In genomic region chr7:63926492-63926891, GRCm38 (mm10) we compare ENCODE assay signal across 12 mouse cellular contexts. TPM values are rescaled to one million over a fixed set of nuclear protein-coding genes. Genes with fewer than 3 reads are reported as not detected.
DNase-seq lines count a peak whose midpoint lies in the region; ATAC-seq and TF ChIP-seq lines count a peak whose summit lies in the region.
"Had no signal": no experiment of that assay in that cellular context is flagged by ENCODE, and none has a peak within 500 bp of the region (broad histone marks: within the 10 kb centered on the region; RNA-seq: fewer than 3 reads in every experiment).

No protein-coding gene starts in this region.

- no peak for DNase-seq in cerebellum, postnatal 4 days (ENCODE audit: low spot score in 2 of 2)
- DNase-seq in kidney, adult 18-20 months = peak; percentile 18
- DNase-seq in kidney, postnatal 14 days = no peak
- DNase-seq in spleen, adult 2 months (ENCODE audit: low read depth in 1 of 2, low spot score in 2 of 2) = no peak
- DNase-seq in spleen, postnatal 4 days (ENCODE audit: low spot score in 2 of 2) = no peak
- DNase-seq in right cerebral cortex, postnatal 14 days = no peak
- no peak for DNase-seq in adrenal gland, postnatal 4 days (ENCODE audit: low spot score in 2 of 2)

- TF ChIP-seq CTCF in spleen, adult 2 months (IDR thresholded peaks at IDR 0.05; ENCODE audit: extremely low read depth, insufficient read depth, insufficient read length, insufficient replicate concordance) = no peak

- H3K4me1 ChIP-seq in spleen, adult 2 months (ENCODE audit: control insufficient read depth, insufficient read depth, insufficient read length) = peaks cover 53% of the 10 kb centered on the region

- no peaks in the 10 kb centered on the region for H3K36me3 ChIP-seq in spleen, adult 2 months (ENCODE audit: control insufficient read depth, insufficient read depth, low read length)
- H3K36me3 ChIP-seq: lung, embryonic 15.5 days had no signal

- peak overlapping the region; percentile 20; the same call in 1 of the 2 replicates for H3K27ac ChIP-seq in spleen, adult 2 months (ENCODE audit: insufficient read depth, low read length)

- ATAC-seq in cerebellum, adult (ENCODE audit: insufficient number of reproducible peaks, low FRiP score, low TSS enrichment) = peak; percentile 60; the same call in 1 of the 2 replicates

- H3K4me3 ChIP-seq in spleen, adult 2 months (ENCODE audit: extremely low read depth, insufficient read depth, insufficient read length) = no peak overlapping the region
- H3K4me3 ChIP-seq: lung, embryonic 15.5 days had no signal

- no peaks in the 10 kb centered on the region for H3K27me3 ChIP-seq in spleen, adult 2 months (ENCODE audit: control insufficient read depth, insufficient read depth, low read length)
- H3K27me3 ChIP-seq: lung, embryonic 15.5 days had no signal

- TF ChIP-seq POLR2A in spleen, adult 2 months (IDR thresholded peaks at IDR 0.05; ENCODE audit: low read depth, low read length) = no peak

- WGBS in spleen, adult 2 months = 65% methylated on average over 3 of the region's 3 CpGs

RNA-seq across cellular contexts. Expression of gene E030018B13Rik, which starts 9.8 kb away (rescaled TPM):
- not detected in 2 replicates for polyA plus RNA-seq in spleen, adult 2 months (2012; rRNA removed)
- not detected for total RNA-seq in adrenal gland, postnatal 4 days (2021)
- total RNA-seq: heart, adult 18-20 months had no signal
- polyA plus RNA-seq: large intestine, adult 2 months; neural tube, embryonic 11.5 days had no signal

RNA-seq across cellular contexts. Expression of gene Klf13, which starts 12.2 kb away (rescaled TPM):
- 72.0 and 89.0 TPM in 2 replicates for polyA plus RNA-seq in spleen, adult 2 months (2012; rRNA removed)
- total RNA-seq in adrenal gland, postnatal 4 days (2021) = 10 to 100 TPM; 70.9 to 77.5 TPM
